Mouse (Mus musculus) c-Kit-negative CD71-positive TER-119-positive erythroid progenitor cells, embryonic 14.5 days (primary cell): ENCODE measurements around the gene Fam234b.

Experiments used
- DNase-seq: peaks from one replicate; pipeline ENCODE4 v3.0.0-alpha.2; 2013; ENCODE audit warnings: low read depth, low spot score

Gene Fam234b

DNA sequence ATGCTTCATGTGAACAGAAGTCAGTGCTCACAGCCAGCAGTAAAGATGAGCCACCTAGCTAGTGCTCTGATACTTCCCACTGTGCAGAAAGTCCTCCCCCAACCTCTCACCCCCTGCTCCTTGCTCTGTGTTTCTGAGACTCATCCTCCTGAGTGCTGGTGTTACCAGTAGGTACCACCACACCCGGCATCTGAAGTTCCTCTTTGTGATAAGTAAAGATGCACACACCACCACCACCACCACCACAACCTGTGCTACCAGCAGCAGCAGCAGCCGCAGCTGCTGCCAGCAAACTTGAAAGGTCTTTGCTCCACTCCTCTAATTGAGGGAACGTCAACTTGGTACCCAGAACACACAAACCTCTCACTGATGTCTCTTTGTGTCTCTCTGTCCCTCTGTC, 69.4 kb downstream of the Fam234b start:
- no peak for DNase-seq

DNA sequence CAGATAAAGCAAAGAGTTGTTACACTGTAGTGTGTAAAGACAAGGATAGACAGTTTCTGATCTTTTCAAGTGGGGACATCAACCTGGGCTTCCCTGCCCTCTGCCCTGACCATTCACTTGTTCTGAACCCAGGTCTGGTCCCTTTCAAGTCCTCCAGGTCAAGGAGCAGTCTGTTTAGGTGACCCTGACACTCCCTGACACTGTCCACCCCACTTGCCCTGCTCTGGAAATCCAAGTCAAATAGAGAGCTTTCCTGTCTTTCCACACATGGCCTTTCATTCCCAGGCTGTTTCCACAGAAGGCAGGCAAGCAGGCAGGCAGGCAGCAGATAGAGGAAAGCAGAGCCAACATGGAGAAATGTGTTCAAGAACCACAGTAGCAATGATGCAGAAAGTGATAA, 70.6 kb downstream of the Fam234b start:
- DNase-seq, result no peak

DNA sequence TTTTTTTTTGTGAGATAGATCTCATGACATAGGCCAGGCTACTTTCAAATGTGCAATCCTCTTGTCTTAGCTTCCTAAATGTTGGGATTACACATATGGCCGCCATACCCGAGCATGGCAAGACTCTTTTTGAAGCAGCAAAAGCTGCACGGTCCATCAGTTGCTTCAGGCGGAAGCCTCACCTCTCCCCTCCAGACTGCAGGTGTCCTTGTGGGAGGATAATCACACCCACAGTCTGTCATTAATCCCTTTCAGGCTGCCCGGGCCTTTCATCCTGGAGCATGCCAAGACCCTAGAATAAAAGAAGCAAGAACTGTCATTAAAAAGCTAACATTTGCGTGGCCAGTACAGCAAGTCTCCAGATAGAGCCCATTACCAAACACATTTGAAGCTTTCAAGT, 71.8 kb downstream of the Fam234b start:
- DNase-seq, result no peak

DNA sequence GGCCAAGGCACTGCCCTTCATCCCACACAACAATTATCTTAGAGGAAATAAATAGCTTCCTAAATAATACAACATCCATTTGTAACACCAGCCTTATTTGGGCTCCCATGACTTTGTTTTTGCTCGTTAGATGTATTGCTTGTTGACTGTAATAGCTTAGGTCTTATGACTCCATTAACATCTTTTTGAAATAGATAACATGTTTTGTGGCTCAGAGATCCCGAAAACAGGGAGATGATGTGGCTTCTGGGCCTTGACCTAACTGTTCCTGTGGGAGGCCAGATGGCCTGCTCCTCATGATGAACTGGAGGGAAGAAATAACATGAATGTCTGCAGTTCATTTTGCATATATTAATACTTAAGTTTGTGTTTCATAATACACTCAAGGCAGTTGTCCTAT, 74.0 kb downstream of the Fam234b start:
- DNase-seq, result no peak

DNA sequence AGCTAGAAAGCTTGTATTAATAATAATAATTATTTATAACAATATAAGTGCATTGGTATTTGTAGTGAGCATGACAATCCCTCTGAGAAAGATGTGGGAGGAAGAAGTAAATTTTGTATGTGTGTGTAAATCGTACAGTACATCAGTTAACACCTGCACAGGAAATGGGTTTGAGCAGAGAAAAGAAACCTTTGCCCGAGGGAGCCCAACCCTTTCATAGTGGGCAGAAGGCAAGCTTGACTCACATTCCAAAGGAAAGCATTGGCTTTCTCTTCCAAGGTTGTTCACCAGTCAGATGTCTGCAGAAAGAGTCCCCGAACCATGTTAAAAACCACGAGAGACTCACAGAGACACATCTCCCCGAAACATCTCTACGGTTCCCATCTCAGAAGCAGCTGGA, 75.3 kb downstream of the Fam234b start:
- DNase-seq, result no peak

DNA sequence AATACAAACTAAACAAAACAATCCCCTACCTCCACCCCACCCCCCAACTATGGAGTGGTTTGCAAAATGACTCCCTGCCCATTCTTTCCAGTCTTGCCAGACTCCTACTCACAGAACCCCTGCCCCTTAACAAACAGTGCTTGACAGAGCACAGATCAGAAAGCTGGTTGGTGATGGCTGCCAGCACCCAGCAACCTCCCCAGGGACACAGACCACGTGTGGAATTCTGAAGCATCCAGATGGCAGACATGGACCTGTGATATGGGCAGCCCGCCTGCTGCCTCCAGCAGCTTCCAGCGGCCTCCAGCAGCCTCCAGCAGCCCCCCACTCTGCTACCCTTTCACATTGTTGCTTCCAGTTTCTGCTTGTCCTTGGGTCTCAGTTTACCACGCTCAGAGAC, 77.5 kb downstream of the Fam234b start:
- DNase-seq, result no peak

DNA sequence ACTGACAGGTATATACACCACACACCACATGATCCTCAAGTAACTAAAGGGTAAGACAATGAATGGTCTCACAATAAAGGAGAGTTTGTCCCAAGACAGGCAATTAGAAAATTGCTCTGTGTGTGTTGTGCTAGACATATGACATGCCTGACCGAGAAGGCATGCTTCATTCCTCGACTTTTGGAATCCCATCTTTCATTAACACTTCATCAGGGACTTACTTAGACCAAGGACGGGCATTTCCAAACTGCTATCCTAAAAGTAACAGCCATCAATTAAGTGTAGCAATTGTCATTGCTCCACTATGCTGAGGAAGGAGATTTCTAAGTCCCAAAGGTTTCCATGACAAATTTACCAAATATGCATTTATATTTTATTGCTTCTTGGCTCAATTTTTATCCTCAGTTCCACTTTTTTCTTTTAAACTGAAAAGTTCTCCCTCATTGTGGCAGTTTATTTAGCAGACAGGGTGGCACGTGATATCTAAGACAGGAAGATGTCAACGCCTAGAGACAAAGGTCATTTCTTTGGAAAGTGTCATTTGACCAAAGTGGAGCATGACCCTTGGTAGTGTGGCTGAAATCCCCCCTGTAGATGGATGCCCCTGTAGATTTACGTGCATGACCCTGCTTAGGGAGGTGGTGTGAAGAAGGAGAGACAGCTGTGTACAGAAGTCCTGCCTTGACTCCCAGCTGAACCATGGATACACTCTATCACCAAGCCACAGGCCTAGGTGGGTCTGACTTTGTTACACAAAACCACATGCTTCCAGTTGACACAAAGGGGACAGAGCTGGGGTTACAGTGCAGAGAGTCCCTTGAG, 78.9 kb downstream of the Fam234b start:
- no peak for DNase-seq

DNA sequence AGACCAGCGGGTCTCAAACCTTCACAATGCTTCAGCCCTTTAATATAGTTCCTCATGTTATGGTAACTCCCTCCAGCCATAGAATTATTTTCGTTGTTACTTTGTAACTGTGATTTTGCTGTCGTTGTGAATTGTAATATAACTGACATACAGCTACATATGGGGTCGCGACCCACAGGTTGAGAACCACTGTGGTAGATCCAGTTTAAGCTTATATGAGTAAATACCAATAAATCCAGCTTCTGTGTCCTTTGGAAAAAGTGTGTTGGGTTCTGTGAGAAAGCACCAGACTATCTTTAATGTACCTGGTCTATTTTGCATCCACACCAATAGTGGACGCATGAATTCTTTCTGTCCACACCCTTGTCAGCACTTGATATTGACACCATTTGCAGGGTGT, 80.5 kb downstream of the Fam234b start:
- no peak for DNase-seq

DNA sequence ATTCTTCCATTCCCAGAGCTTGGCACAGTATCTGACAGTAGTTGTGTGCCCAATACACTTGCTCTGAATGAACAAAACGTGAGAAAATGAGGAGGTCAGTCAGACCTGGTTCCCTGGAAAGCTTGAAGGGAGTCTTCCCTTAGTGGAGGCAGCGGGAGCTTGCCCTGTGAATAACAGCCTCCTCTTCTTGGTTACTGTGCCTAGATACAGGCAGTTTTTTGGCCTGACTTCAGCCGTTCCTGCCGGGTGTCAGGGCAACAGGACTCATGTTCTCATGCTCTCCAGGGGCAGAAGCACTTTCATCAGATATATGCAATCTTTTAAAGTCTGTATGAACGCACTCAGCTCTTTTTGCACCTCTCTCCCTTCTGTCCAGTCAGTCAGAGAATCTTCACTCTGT, 81.5 kb downstream of the Fam234b start:
- no peak for DNase-seq

DNA sequence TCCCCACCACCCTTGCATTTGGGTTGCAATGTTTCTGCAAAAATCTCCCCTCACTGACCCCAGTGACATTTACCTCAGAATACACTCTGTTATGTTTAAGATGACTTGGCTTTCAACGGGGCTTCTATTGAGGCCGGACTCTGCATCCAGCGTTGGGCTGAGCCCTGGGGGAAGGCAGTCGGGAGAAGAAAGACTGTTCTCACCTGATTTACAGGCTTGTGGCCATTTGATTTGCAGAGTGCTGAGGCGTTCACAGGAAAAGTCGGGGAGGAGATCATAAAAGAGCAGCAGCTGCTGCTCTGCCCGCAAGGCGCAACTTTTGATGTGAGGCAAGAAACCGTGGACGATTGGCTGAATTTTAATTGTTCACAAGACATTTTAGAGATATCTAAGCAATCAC, 82.1 kb downstream of the Fam234b start:
- DNase-seq, result no peak

DNA sequence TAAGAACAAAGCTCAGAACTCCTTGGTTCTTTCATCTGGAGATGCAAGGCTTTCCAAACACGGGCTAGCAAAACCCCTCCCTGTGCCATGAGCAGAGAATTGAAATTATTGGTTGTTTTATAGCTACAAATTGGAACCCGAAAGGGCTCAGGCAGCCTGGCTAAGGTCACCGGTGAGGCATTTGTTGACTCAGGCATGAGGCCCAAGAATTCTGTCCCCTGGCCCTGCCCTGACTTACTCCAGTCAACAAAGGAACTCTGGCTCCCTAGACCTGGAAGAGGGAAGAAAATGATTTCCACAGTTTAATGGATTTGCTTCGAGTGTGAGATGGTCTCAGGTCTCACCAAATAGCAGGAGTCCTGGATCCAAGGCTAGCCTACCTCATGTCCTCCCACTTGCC, 94.6 kb downstream of the Fam234b start:
- DNase-seq, result no peak

DNA sequence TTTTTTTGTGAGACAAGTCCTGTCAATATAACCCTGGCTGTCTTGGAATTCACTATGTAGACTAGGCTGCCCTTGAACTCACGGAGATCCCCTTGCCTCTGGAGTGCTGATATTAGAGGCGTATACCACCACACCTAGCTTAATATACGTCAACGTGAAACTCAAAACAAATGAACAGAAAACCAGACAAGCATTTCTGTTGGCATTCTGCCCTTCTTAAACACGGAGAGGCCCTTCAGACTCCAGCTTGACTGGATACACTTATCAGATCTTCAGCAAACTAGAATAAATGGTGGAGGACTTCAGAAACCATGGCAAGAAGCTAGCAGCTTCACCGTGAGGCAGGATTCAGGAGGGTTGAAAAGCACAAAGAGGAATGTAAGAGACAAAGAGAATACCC, 96.4 kb downstream of the Fam234b start:
- no peak for DNase-seq
